Mouse (Mus musculus): ENCODE measurements at regions not wholly inside any gene's neighbourhood (a gene's known extent, or its start where the extent isn't known, plus 50 kb on each side); places are given as distances from the start of the nearest gene placed in this dataset.

DNA sequence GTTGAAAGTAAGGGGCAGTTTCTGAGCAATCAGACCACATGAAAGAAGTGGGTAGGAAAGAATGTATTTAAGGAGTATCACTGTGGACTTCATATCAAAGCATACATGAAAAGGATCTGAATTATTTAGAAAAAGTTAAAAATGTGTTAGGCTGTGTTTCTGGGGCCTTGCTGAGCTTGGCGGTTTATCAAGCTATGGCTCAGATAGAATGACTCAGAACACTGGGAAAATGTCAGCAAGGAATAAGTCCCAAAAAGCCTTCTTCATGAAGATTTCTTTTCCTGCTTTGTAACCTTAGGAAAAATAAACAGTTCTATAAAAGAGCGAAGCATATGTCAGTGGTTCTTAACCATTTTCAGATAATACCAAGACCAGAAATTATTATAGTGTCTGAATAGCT is 56.0 kb upstream of the Plxna4 start:
- Histone ChIP-seq H3K36me3 (ENCODE audit: control insufficient read depth, insufficient read depth, low read length) (no peaks in the 10 kb centered on the region), H3K4me1 (replicated peaks; ENCODE audit: control insufficient read depth, insufficient read depth, low read length) (no peaks in the 10 kb centered on the region), H3K9ac (ENCODE audit: low read length) (no peak overlapping the region), H3K9me3 (ENCODE audit: control insufficient read depth, low read length) (no peaks in the 10 kb centered on the region), H3K27ac (ENCODE audit: low read depth) (no peak overlapping the region), H3K4me3 (ENCODE audit: low read depth, low read length) (no peak overlapping the region), H3K4me2 (ENCODE audit: low read length) (no peak overlapping the region), H3K27me3 (replicated peaks; ENCODE audit: control insufficient read depth, insufficient read depth, low read length) (no peaks in the 10 kb centered on the region)
- 86% methylated on average over 2 of the region's 2 CpGs for WGBS
- DNase-seq (ENCODE audit: low spot score) (no peak), ATAC-seq (replicated peaks; ENCODE audit: low FRiP score, low TSS enrichment, low read depth) (no peak)

- Histone ChIP-seq H3K27ac (ENCODE audit: low read depth) (no peak overlapping the region), H3K27me3 (replicated peaks; ENCODE audit: control insufficient read depth, insufficient read depth, low read length) (no peaks in the 10 kb centered on the region), H3K9ac (ENCODE audit: low read length) (no peak overlapping the region), H3K9me3 (ENCODE audit: control insufficient read depth, low read length) (no peaks in the 10 kb centered on the region), H3K36me3 (ENCODE audit: control insufficient read depth, insufficient read depth, low read length) (no peaks in the 10 kb centered on the region), H3K4me1 (replicated peaks; ENCODE audit: control insufficient read depth, insufficient read depth, low read length) (no peaks in the 10 kb centered on the region), H3K4me3 (ENCODE audit: low read depth, low read length) (no peak overlapping the region), H3K4me2 (ENCODE audit: low read length) (no peak overlapping the region)
- 78% methylated on average over 13 of the region's 13 CpGs for WGBS
- ATAC-seq (replicated peaks; ENCODE audit: low FRiP score, low TSS enrichment, low read depth) = no peak
- no peak for DNase-seq (ENCODE audit: low spot score)
These were observed 50.9 kb upstream of the Plxna4 start for GRCm38 (mm10) chr6:32638843-32639242.

All from intestine, embryonic 14.5 days (tissue).